Mouse (Mus musculus) layer of hippocampus, adult 9-11 months (tissue): ENCODE measurements at regions not wholly inside any gene's neighbourhood (a gene's known extent, or its start where the extent isn't known, plus 50 kb on each side); places are given as distances from the start of the nearest gene placed in this dataset.
A peak's percentile ranks its signal among the peaks of the same experiment; 100 is the strongest.
"Not testable (repeated sequence)": the region's sequence is repeated elsewhere in the genome, so short reads cannot be mapped to it uniquely, and the experiment has no call there.

Source experiments
- DNase-seq: peaks from one replicate; pipeline ENCODE4 v3.0.0; 2022

DNA sequence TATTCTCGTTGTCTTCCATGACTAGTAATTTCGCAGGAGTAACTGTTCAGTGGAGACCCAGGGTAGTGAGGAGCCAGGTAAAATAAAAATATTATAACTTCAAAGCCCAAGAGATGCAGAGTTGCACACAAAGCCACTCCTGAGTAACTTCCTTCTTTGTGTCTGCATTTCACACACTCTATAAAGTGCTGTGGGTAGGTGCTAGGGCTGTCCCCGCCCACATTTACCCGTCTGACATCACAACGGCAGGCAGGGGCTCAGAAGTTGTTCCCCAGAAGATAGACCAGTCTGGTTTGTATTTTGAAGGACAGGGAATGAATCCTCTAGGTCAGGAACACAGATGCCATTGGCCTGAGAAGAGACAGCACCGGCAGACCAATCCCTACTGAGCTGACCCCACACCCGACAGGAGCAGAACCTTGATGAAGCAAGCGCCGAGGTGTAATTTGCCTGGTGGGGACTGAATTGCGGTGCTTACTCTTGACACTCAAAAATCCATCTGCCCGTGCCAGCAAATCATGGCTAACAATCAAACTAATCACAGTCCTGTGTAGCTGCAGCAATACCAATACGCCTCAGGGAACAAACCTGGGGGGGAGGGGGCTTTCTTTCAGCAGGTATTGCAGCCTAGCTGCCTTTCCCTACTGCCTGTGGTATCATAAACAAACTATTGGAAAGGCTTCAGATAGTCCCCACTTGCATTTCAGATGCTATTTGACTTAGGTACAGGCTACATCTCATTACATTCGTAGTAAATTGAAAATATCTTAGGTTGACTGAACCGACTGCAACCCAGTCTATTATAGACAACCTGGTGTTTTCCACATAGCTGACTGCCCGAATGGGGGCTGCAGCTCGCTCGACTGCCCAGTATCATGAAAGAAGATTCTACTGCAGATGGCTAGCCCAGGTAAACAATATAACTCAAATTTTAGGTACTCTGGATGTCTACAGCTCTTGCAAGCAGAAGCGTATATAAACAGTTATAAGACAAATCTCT lies 175.6 kb downstream of the Basp1 start:
- DNase-seq: no peak

DNA sequence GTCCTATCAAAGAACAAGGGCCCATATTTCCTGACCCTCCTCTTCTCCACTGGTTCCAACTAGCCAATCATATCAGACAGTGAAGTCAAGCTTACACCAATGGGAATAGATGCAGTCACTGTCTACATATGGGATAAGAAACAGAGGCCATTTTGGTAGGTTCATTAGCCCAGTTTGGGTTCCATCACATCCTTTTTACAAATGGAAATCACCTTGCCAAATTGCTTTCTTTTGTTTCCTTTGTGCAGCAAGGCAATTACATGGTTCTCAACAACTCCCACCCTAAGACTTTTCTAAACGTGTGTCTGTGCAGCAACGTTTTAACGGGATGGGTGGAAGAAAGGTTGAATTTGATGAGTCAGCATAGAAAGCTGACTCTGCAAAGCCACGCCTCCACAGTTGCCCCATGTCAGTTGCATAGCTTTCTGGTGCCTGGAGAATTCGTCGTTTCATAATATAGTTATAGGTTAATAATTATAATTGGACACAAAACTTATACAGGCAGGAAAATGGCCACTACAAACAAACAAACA lies 177.3 kb downstream of the Basp1 start:
- no peak for DNase-seq

DNA sequence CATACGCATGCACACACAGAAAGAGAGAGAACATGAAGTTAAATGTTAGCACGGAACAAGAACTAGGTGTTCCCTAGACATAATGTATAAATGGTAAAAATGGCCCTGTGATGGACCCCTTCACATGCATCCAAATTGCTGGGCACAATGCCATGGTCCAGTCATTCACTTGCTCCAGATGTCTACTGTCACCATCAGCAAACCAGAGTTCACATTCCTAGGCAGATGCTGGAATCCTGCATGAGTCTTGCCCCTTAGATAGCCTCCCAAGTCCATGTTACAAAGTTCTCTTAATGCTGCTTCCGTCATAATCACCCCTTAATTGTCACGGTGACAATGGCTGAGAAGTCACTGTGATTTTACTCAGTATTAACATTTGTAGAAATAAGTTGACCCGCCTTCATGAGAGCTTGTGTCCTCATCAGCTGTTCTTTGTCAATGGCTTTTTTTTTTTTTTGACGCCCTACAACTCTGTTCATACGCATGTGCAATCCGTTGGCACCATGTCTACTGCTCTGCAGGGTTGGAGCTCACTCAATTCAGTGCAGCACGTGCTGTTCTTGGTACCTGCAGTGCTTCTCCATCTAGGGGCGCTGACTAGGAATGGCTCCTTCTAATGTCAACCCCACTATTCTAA lies 179.4 kb downstream of the Basp1 start:
- no peak for DNase-seq

DNA sequence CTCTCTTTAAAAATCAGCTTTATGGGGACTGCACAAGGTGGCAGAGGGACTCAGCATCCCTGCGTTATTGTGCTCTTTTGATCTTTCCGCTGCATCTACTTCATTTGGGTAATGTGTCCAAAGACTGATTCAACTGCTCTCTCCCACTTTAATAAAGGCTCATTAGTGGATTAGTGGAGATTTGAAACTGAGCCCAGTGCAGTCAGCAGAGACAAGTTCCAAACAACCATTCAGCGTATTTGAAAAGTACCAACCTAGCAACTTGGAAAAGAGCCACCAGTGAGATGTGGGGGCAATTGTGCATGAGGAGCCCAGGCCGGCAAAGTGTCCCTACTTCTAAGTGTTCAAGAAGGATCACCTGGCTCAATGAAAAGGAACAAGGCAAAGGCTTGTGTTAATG lies 183.4 kb downstream of the Basp1 start:
- DNase-seq: peak; percentile 15

DNA sequence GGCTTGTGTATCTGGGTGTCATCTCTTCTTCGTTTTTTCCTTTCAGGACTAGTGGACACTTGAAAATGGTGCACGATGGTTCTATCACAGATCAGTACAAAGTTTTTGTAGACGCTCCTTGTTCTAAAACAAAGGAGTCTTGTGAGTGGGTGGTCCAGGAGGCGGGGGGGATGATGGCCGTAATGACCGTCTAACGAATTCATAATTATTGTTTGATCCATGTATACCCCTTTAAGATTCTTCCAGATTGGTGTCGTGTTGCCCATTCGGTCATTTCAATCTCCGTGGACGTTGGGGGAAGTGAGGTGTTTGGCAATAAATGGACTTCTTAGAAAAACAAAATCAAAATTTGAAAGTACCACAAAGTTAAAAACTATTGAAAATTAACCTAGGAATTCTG lies 183.8 kb downstream of the Basp1 start:
- DNase-seq: no peak

DNA sequence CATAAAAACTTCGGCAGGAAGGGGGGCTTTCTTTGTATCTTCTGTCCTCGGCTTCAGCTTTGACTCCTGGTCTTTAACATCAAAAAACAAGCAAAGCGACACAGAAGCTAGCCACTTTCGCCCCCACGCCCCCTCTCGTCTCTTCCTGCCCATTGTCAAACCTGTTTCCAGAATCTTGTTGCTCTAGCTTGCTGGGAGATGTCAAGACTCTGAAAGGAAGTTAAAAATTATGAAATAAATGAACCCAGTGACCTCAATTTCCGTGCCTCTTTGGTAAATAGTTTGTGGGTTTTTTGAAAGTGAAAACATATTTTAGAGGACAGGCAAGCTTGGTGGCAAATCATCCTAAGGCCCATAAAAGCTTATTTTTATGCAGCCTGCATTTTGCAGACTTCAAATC lies 186.1 kb downstream of the Basp1 start:
- no peak for DNase-seq

DNA sequence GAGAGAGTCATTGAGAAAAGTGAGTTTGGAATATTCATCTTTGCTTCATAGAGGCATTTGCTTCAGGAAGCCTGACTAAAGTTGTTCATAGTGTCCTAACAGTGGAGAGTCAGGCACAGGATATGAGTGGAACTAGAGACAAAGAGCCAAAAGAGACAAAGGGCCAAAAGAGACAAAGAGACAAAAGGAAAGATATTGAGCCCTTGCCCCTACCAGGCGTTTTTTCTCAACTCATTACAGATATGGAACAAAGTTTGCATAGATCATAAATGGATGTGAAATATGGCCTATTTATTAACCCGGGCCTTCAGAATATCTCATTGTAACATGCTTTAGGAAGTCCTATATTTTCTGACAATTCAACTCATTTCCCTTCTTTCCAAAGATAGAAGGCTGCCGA lies 187.6 kb downstream of the Basp1 start:
- no peak for DNase-seq

DNA sequence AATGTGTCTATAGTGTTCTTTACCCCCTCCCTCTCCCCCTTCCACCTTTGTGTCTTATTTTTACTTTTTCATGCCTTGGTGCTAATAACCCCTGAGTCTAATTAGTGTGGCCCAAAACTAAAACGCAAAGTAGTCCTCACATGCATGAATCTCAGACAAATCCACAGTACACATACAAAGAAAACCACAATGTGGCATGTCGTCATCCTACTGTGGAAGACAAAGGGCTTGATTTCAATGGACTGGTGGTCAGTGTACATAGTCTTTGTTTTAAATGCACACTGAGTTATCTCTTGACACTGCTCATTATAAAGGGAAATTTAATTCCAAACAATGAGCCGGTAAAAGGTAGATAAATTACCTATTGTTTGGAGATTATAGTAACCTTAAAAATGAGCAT lies 188.1 kb downstream of the Basp1 start:
- no peak for DNase-seq

DNA sequence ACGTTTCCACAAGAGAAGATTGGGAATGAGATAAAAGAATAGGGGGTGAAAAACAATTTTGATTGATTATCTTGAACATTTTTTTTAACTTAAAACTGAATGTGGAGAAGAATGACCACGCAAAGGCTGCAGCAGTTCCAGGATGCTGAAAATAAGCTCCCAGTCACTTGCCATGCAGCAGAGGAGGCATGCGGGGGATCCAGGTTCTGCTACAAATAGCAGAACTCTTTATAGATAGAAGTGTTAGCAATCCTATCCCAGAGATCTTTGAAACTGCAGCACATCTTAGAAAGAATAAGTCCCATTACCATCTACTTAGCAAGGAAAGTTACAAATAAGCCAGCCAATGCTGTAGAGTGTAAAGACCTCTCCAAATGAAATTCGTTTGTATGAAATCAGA lies 191.8 kb downstream of the Basp1 start:
- no peak for DNase-seq

DNA sequence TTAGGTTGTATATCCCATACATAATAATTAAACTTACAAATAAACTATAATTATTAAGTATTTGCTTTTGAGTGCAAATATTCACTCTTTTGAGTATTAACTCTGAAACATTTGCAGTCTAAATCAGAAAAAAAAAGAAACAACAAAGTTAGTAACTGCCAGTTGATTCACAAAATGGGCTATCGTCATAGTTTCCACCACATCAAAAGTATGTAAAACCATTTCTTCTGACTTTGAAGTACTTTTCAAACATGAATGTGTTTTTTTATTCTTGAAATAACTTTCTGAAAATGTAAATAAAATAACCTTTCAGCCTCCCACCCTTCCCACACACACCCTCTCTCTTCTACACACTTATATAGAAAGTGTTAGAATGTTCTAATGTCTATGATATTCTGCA lies 197.2 kb downstream of the Basp1 start:
- DNase-seq: no peak

DNA sequence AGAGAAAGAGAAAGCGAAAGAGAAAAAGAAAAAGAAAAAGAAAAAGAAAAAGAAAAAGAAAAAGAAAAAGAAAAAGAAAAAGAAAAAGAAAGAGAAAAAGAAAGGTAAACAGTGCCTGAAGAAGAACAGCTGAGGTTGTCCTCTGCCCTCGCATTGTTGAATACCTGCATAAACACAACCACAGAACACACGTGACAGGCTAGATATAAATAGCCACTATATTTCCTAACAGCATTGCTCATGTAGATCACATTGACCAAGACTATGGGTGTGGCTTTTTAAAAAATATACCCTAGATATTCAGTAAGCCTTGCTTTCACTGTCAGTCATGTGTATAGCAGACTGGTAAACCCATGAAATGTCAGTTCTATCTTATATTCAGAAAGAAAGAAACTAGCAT lies 211.5 kb downstream of the Basp1 start:
- no peak for DNase-seq

DNA sequence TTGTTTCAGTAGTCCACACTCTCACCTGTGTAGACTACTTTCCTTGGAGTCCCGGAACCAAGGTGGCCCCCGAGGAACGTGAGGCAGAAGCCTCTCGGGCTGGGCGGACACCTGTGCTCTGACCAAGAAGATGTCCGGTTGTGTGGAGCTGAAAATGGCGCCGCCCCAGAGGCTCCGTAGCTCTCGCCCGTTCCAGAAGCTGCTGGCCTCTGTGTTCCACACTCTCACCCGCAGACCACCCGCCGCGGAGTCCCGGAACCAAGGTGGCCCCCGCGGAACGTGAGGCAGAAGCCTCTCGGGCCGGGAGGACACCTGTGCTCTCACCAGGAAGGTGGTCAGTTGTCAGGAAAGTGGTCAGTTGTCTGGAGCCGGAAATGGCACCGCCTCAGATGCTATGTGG lies 213.3 kb downstream of the Basp1 start:
- DNase-seq: not testable (repeated sequence)

DNA sequence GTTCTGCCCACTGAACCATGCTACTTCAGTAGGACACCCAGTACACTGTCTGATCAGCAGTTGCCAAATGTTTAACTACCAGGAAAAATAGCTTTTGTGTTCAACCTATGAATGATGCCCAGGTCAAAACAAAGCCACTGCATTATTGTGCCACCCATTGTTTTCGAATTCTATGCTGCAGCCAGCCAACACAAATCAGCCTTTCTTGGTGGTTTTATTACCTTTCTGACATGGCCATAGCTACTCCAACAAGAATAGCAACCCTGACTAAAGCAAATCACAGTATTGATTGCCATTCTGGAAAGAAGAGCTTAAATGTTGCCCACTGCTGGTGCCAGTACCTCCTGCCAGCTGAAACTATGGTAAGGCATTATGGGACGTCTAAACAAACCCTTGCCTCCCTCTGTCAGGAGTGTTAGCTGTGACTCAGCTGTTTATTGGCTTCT lies 225.7 kb downstream of the Basp1 start:
- DNase-seq: peak; percentile 34

DNA sequence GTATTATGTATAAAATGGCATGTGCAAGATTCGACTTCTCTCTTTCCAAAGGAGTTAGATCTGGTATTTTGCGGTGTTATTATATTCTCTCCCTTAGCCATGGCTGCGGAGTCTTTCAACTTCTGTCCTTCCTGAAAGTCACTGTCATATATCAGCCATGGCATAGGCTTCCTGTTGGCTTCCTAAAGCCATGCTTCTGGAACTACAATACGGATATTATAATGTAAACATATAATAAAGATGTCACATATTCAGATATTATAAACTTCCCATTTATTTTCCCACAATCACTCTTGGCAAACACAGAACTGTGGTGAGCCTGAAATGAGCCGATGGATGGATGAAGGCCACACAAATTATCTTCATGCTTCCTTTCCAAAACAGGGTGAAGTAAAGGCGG lies 240.8 kb downstream of the Basp1 start:
- DNase-seq: no peak

DNA sequence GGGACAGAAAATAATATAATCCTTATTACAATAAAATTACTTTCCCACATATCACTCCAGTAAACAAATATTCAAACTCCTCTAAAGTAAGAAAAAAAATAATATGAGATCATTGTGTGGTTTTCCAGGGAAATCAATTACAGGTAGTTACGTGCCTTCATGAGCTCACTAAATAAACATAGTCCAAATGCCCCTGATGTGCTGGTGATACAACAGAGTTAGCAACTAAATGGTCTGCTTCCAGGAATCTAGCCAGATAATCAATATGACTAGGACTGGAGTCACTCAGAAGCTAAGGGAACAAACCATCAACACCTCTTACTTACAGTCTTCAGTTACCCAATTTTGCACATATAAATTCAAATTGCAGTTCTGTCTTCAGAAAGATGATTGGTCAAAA lies 267.2 kb downstream of the Basp1 start:
- DNase-seq: no peak

DNA sequence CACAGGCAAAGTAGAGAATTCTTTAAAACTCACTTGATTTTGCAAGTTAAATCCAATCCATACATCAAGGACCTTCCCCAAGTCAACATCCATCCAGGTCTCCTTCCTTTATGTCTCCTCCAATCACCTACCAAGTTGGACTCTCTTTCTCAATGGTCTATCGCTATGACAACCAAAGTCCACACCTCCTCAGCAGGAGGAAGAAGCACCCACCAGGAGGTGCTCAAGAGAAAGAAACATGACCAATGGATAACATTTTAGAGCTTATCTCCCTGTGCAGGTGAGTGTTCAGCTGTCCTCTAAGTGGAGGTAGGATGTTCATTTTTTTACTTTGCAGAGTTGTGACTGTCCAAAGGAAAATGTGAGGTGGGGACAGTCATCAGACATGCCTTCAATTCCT lies 269.3 kb downstream of the Basp1 start:
- no peak for DNase-seq

DNA sequence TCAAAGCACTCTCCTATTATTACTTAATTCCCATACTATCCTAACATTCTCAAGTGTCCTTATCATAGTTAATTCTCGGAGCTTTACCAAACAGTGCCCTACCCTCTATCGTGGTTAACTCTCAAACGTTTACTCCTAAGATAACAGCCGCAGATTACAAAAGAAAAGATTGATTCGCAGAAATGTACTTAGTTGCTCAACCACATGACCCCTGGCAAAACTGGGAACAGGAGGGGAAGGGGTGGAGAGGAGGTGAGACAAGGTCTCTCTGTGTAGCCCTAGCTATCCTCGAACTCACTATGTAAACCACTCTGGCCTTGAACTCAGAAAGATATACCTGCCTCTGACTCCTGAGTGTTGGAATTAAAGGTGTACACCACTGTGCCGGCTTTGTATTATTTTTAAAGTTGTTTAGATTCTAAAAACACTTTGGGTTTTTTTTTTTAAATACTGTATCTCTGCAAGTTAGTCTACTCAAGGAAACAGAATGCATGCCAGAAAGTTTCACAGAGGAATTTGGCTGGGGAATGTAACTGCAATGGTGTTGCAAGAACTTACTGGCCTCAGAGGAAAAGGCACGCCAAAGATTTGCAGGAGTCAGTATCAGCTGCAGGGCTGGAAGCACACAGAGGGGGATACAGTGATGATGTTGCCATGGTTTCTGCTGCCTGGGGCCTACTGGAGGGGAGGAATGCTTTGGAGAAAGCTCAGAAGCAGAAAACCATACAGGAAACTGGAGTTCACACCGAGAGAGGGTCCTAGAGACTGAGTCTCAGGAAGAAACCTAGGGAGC lies 273.0 kb downstream of the Basp1 start:
- no peak for DNase-seq

DNA sequence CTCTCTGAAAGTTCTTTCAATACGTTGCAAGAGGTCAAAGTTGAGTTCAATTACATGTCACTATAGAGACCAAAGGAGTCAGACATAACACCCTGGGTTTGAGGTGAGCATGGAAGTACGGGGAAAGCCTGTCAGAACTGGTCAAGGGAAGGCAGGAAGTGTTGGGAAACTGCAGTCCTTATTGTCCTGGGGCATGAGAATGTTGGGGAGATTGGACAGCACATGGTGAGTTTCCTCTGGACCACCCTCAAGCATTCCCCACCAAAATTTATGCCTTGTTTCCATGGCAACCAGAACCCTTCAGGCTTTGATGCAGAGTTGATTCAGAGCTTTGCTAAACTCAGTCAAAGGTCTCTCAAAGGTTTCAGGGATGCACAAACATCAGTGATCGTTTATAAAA lies 276.5 kb downstream of the Basp1 start:
- DNase-seq: no peak

DNA sequence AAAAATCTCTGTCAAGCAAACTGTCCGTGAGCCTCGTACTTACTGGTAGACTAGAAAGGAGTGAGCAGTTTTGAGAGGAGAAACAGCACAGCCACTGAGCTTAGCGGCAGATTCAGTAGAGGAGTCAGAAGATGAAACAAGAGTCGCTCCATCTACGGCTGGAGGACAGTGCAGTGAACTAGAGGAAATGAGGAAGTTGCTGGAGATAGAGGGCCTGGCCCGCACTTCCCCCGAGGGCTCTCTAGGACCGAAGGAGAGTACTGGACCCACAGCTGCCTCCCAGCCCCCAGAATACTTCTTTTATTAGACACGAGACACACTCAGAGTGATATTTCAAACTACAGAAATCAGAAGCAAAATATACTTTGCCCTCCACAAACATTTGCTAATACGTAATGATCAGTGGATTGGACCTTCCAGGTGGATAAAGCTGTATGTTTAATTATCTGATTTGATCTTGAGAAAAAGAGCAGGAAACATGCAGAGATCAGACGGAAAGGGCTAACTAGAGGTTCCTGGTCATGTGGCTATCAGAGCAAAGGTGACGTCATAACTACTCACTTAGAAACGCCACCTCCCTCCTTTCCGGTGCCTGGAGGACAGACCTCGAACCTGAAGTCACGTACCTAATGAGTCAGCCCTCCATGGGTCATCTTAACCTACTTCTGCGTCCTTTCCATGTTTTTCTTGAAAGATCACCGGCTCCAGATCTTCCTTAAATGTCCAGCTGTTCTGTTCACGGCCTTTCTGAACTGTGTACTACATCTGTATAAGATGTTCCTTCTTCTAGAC lies 277.9 kb downstream of the Basp1 start:
- no peak for DNase-seq

DNA sequence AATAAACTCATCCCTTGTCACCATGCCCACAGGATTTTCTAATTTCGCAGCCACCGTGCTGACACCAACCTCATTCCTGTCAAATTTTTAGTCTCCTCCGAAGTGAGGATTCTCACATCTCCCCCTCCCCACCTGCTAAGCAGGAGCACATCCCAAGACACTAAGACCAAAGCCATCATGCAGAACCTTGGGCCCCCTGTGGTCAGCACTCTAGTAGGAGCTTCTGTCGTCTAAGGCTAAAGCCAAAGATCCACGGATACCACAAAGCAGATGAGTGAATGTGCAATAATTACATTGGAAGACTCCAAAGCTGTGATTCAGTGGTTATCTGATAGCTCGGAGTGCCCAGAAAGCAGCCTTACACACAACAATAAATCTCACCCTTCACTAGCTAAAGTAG lies 283.5 kb downstream of the Basp1 start:
- DNase-seq: no peak

DNA sequence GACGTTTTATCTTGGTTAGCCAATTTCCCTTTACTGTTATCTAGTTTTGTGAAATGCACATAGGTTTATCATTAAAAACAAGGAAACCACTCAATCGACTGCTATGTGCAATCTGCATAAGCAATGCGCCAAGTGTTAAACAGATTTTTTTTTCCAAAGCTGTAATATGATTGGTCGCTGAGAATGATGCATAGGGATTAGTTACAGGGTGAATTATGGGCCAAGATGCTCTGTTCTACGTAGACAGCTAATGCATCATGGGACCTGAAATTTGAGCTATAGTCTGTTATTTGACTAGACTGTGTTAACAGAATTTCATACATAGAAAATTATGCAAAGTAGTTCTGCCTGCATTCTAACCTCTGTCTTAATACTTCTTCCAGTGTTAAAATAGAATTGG lies 284.0 kb downstream of the Basp1 start:
- no peak for DNase-seq

DNA sequence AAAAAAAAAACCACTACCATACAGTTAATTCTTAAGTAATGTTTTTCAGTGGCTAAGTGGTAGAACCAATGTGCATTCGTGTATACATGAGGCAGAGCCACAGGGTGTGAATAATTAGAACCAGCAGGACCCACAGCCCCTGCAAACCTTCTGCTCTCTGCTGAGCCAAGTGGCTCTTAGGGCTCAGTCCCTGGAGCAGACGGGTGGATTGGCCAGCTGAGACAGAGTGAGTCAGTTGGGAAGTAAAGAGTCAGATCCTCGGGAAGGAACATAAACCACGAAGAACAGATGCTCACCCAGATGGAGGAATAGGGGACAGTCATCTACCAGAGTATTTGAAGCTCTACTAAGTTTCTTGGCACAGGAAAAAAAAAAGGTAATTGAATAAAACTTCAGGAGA lies 293.1 kb downstream of the Basp1 start:
- peak; percentile 71 for DNase-seq
